Mouse (Mus musculus): ENCODE measurements at regions not wholly inside any gene's neighbourhood (a gene's known extent, or its start where the extent isn't known, plus 50 kb on each side); places are given as distances from the start of the nearest gene placed in this dataset.

- Histone ChIP-seq H3K4me1 (ENCODE audit: control insufficient read depth, insufficient read depth, low read length) (no peaks in the 10 kb centered on the region), H3K27me3 (ENCODE audit: control insufficient read depth, insufficient read depth, low read length) (no peaks in the 10 kb centered on the region), H3K4me3 (ENCODE audit: low read depth, low read length) (no peak overlapping the region), H3K27ac (ENCODE audit: low read depth, low read length) (no peak overlapping the region), H3K9ac (ENCODE audit: low read depth, low read length) (no peak overlapping the region), H3K4me2 (no peak overlapping the region), H3K36me3 (ENCODE audit: control insufficient read depth, insufficient read depth, low read length) (no peaks in the 10 kb centered on the region), H3K9me3 (replicated peaks; ENCODE audit: control insufficient read depth, low read length) (no peaks in the 10 kb centered on the region)
- WGBS (ENCODE audit: insufficient replicate concordance) = 71% methylated on average over 12 of the region's 12 CpGs
- no peak for ATAC-seq (replicated peaks; ENCODE audit: insufficient number of reproducible peaks, low FRiP score, low TSS enrichment)
These were observed 168.7 kb downstream of the Tshz3 start for GRCm38 (mm10) chr7:36866602-36867001.

GRCm38 (mm10) chr7:36874004-36874403, 176.1 kb downstream of the Tshz3 start:
- ATAC-seq (replicated peaks; ENCODE audit: insufficient number of reproducible peaks, low FRiP score, low TSS enrichment) = no peak
- peaks cover 8% of the 10 kb centered on the region for H3K4me1 ChIP-seq (ENCODE audit: control insufficient read depth, insufficient read depth, low read length)
- WGBS (ENCODE audit: insufficient replicate concordance) = 71% methylated on average over 5 of the region's 5 CpGs

GRCm38 (mm10) chr7:36877686-36878085, 179.8 kb downstream of the Tshz3 start:
- peaks cover 8% of the 10 kb centered on the region for H3K4me1 ChIP-seq (ENCODE audit: control insufficient read depth, insufficient read depth, low read length)
- H3K9ac ChIP-seq (ENCODE audit: low read depth, low read length) = no peak overlapping the region
- H3K27me3 ChIP-seq (ENCODE audit: control insufficient read depth, insufficient read depth, low read length) = no peaks in the 10 kb centered on the region
- H3K27ac ChIP-seq (ENCODE audit: low read depth, low read length) = no peak overlapping the region
- H3K4me2 ChIP-seq = no peak overlapping the region
- 22% methylated on average over 7 of the region's 7 CpGs for WGBS (ENCODE audit: insufficient replicate concordance)
- no peaks in the 10 kb centered on the region for H3K9me3 ChIP-seq (replicated peaks; ENCODE audit: control insufficient read depth, low read length)
- no peak for ATAC-seq (replicated peaks; ENCODE audit: insufficient number of reproducible peaks, low FRiP score, low TSS enrichment)
- H3K36me3 ChIP-seq (ENCODE audit: control insufficient read depth, insufficient read depth, low read length) = no peaks in the 10 kb centered on the region
- H3K4me3 ChIP-seq (ENCODE audit: low read depth, low read length) = no peak overlapping the region

More at GRCm38 (mm10) chr7:36874004-36874403, 176.1 kb downstream of the Tshz3 start:
- Histone ChIP-seq H3K4me3 (ENCODE audit: low read depth, low read length) (no peak overlapping the region), H3K9me3 (replicated peaks; ENCODE audit: control insufficient read depth, low read length) (no peaks in the 10 kb centered on the region), H3K4me2 (no peak overlapping the region), H3K9ac (ENCODE audit: low read depth, low read length) (no peak overlapping the region), H3K36me3 (ENCODE audit: control insufficient read depth, insufficient read depth, low read length) (no peaks in the 10 kb centered on the region), H3K27me3 (ENCODE audit: control insufficient read depth, insufficient read depth, low read length) (no peaks in the 10 kb centered on the region), H3K27ac (ENCODE audit: low read depth, low read length) (no peak overlapping the region)

GRCm38 (mm10) chr7:36892776-36893500, 195.0 kb downstream of the Tshz3 start:
- H3K27ac ChIP-seq (ENCODE audit: low read depth, low read length) = no peak overlapping the region
- no peaks in the 10 kb centered on the region for H3K27me3 ChIP-seq (ENCODE audit: control insufficient read depth, insufficient read depth, low read length)
- no peak overlapping the region for H3K9ac ChIP-seq (ENCODE audit: low read depth, low read length)
- peaks cover 4% of the 10 kb centered on the region; the same call in 1 of the 2 replicates for H3K4me1 ChIP-seq (ENCODE audit: control insufficient read depth, insufficient read depth, low read length)
- no peak overlapping the region for H3K4me3 ChIP-seq (ENCODE audit: low read depth, low read length)
- H3K36me3 ChIP-seq (ENCODE audit: control insufficient read depth, insufficient read depth, low read length) = no peaks in the 10 kb centered on the region
- 65% methylated on average over 18 of the region's 18 CpGs for WGBS (ENCODE audit: insufficient replicate concordance)
- no peak for ATAC-seq (replicated peaks; ENCODE audit: insufficient number of reproducible peaks, low FRiP score, low TSS enrichment)
- peaks cover 4% of the 10 kb centered on the region; the same call in 1 of the 2 replicates for H3K9me3 ChIP-seq (replicated peaks; ENCODE audit: control insufficient read depth, low read length)
- H3K4me2 ChIP-seq = no peak overlapping the region

GRCm38 (mm10) chr7:36896339-36896738, 198.4 kb downstream of the Tshz3 start:
- Histone ChIP-seq H3K27ac (ENCODE audit: low read depth, low read length) (no peak overlapping the region), H3K36me3 (ENCODE audit: control insufficient read depth, insufficient read depth, low read length) (no peaks in the 10 kb centered on the region), H3K9ac (ENCODE audit: low read depth, low read length) (no peak overlapping the region), H3K27me3 (ENCODE audit: control insufficient read depth, insufficient read depth, low read length) (no peaks in the 10 kb centered on the region), H3K9me3 (replicated peaks; ENCODE audit: control insufficient read depth, low read length) (no peaks in the 10 kb centered on the region), H3K4me3 (ENCODE audit: low read depth, low read length) (no peak overlapping the region), H3K4me2 (no peak overlapping the region), H3K4me1 (ENCODE audit: control insufficient read depth, insufficient read depth, low read length) (peaks cover 4% of the 10 kb centered on the region; the same call in 1 of the 2 replicates)
- ATAC-seq (replicated peaks; ENCODE audit: insufficient number of reproducible peaks, low FRiP score, low TSS enrichment) = no peak
- WGBS (ENCODE audit: insufficient replicate concordance) = 76% methylated on average over 12 of the region's 12 CpGs

GRCm38 (mm10) chr7:36901537-36901936, 203.6 kb downstream of the Tshz3 start:
- no peak for ATAC-seq (replicated peaks; ENCODE audit: insufficient number of reproducible peaks, low FRiP score, low TSS enrichment)
- H3K4me3 ChIP-seq (ENCODE audit: low read depth, low read length) = no peak overlapping the region
- WGBS (ENCODE audit: insufficient replicate concordance) = 77% methylated on average over 5 of the region's 5 CpGs
- H3K4me1 ChIP-seq (ENCODE audit: control insufficient read depth, insufficient read depth, low read length) = peaks cover 4% of the 10 kb centered on the region; the same call in 1 of the 2 replicates
- H3K36me3 ChIP-seq (ENCODE audit: control insufficient read depth, insufficient read depth, low read length) = no peaks in the 10 kb centered on the region
- no peak overlapping the region for H3K9ac ChIP-seq (ENCODE audit: low read depth, low read length)
- H3K4me2 ChIP-seq = no peak overlapping the region
- no peak overlapping the region for H3K27ac ChIP-seq (ENCODE audit: low read depth, low read length)
- H3K9me3 ChIP-seq (replicated peaks; ENCODE audit: control insufficient read depth, low read length) = no peaks in the 10 kb centered on the region
- no peaks in the 10 kb centered on the region for H3K27me3 ChIP-seq (ENCODE audit: control insufficient read depth, insufficient read depth, low read length)

GRCm38 (mm10) chr7:36913304-36913703, 215.4 kb downstream of the Tshz3 start:
- H3K9me3 ChIP-seq (replicated peaks; ENCODE audit: control insufficient read depth, low read length) = no peaks in the 10 kb centered on the region
- no peak for ATAC-seq (replicated peaks; ENCODE audit: insufficient number of reproducible peaks, low FRiP score, low TSS enrichment)
- H3K27me3 ChIP-seq (ENCODE audit: control insufficient read depth, insufficient read depth, low read length) = no peaks in the 10 kb centered on the region
- H3K36me3 ChIP-seq (ENCODE audit: control insufficient read depth, insufficient read depth, low read length) = no peaks in the 10 kb centered on the region
- H3K4me2 ChIP-seq = no peak overlapping the region
- H3K9ac ChIP-seq (ENCODE audit: low read depth, low read length) = no peak overlapping the region
- H3K27ac ChIP-seq (ENCODE audit: low read depth, low read length) = no peak overlapping the region
- no peak overlapping the region for H3K4me3 ChIP-seq (ENCODE audit: low read depth, low read length)
- 82% methylated on average over 3 of the region's 3 CpGs for WGBS (ENCODE audit: insufficient replicate concordance)
- no peaks in the 10 kb centered on the region for H3K4me1 ChIP-seq (ENCODE audit: control insufficient read depth, insufficient read depth, low read length)

GRCm38 (mm10) chr7:36914261-36914660, 216.3 kb downstream of the Tshz3 start:
- whole genome bisulfite sequencing (ENCODE audit: insufficient replicate concordance) = 66% methylated on average over 9 of the region's 9 CpGs
- H3K9me3 ChIP-seq (replicated peaks; ENCODE audit: control insufficient read depth, low read length) = no peaks in the 10 kb centered on the region
- H3K4me2 ChIP-seq = no peak overlapping the region
- ATAC-seq (replicated peaks; ENCODE audit: insufficient number of reproducible peaks, low FRiP score, low TSS enrichment) = no peak
- H3K9ac ChIP-seq (ENCODE audit: low read depth, low read length) = no peak overlapping the region
- no peaks in the 10 kb centered on the region for H3K4me1 ChIP-seq (ENCODE audit: control insufficient read depth, insufficient read depth, low read length)
- no peaks in the 10 kb centered on the region for H3K27me3 ChIP-seq (ENCODE audit: control insufficient read depth, insufficient read depth, low read length)
- no peak overlapping the region for H3K4me3 ChIP-seq (ENCODE audit: low read depth, low read length)
- H3K36me3 ChIP-seq (ENCODE audit: control insufficient read depth, insufficient read depth, low read length) = no peaks in the 10 kb centered on the region
- no peak overlapping the region for H3K27ac ChIP-seq (ENCODE audit: low read depth, low read length)

- Histone ChIP-seq H3K9me3 (replicated peaks; ENCODE audit: control insufficient read depth, low read length) (no peaks in the 10 kb centered on the region), H3K27me3 (ENCODE audit: control insufficient read depth, insufficient read depth, low read length) (no peaks in the 10 kb centered on the region), H3K4me1 (ENCODE audit: control insufficient read depth, insufficient read depth, low read length) (no peaks in the 10 kb centered on the region), H3K9ac (ENCODE audit: low read depth, low read length) (no peak overlapping the region), H3K4me2 (no peak overlapping the region), H3K4me3 (ENCODE audit: low read depth, low read length) (no peak overlapping the region), H3K36me3 (ENCODE audit: control insufficient read depth, insufficient read depth, low read length) (no peaks in the 10 kb centered on the region), H3K27ac (ENCODE audit: low read depth, low read length) (no peak overlapping the region)
- ATAC-seq (replicated peaks; ENCODE audit: insufficient number of reproducible peaks, low FRiP score, low TSS enrichment) = no peak
- 69% methylated on average over 5 of the region's 5 CpGs for WGBS (ENCODE audit: insufficient replicate concordance)
These were observed 217.3 kb downstream of the Tshz3 start for GRCm38 (mm10) chr7:36915171-36915570.

Data from heart, embryonic 11.5 days (tissue).